Mouse (Mus musculus): ENCODE results near the gene Rnf182. TPM values are rescaled to one million over a fixed set of nuclear protein-coding genes. Genes with fewer than 3 reads are reported as not detected.

The Rnf182 gene
- under 1 TPM in 1 of 2 experiments, not detected in 1; 0.86 TPM for polyA plus RNA-seq (2017; shearing (Covaris generic))

DNA sequence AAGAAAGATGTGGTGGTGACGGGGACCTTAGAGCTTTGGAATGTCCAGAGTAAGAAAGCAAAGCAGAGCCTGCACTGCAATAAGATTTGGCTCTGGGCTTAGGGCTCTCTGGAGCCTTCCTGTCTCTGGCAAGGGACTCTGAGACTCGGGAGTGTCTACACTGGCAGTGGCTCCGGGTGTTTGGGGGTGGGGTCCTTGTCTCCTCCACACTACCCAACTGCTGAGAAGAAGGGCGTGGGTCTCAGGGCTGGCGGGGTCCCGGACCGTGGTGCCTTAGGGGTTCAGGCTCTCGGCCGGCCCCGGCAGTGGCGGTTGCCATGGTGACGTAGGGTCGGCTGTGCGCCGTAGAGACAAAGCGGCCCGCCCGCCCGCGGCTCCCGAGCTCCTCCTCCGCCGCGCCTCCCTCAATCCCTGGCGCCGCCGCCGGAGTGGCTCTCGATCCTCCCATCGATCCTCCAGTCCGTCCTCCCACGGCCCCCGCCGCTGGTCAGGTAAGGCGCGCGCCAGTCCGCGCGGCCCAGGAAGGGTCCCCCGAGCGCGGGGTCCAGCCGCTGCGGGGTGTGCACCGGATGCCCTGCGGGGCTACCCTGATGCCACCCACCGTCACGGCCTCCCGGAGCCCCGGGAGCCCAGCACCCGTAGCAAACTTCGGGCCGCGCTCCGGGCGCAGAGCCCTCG lies at the start of gene Rnf182:
TSS of gene Rnf182 (plus strand) at position 134 of the 678 bp plus-strand sequence.
- ATAC-seq: no peak

DNA sequence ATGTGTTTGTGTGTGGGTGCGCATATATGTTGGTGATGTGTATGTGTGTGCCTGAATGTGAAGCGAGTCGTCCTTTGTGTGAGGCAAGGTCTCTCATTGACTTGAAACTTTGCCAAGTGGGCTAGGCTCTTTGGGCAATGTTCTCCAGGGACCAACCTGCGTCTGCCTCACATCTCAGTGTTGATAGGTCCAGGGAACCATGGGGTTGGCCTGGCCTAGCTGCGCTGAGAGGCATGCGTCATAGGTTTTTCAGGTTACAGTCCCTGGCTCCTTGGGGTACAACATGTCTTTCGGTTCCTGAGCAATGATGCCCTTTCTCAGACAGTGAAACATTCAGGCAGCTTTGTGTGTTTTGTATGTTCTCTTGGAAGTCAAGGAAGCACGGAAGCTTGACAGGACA lies 49.3 kb upstream of the Rnf182 start:
- no peak for ATAC-seq

DNA sequence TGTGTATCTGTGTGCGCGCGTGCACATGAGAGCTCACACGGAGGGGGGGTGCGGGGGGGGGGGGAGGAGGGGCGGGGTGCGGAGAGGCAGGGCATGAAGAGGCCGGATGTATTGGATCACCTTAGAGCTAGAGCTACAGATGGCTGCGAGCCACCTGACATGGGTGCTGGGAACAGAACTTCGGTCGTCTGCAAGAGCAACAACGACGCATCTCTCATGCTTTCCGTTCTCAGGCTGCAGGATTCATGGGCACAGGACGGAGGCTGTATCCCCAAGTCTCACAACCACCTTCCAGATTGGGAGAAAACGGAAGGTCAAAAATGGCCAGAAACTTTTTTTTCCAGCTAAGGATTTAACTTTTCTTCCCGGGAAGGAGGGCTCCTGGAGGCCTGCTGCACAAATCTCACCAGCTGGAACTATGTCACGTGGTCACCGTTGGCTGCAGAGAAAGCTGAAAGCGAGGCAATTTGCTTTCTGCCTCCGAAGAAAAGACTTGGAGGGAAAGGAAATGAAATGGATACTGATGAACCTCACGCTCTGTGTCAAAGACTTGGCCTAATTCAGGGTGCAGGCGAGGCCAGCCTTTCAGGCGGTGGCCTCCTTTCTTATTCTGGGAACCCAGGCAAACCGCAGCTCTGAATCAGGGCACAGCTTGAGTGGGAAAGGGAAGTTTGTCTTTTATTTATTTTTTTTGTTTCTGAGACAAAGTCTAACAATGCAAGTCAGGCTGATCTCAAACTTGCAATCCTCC lies 48.2 kb upstream of the Rnf182 start:
- no peak for ATAC-seq

DNA sequence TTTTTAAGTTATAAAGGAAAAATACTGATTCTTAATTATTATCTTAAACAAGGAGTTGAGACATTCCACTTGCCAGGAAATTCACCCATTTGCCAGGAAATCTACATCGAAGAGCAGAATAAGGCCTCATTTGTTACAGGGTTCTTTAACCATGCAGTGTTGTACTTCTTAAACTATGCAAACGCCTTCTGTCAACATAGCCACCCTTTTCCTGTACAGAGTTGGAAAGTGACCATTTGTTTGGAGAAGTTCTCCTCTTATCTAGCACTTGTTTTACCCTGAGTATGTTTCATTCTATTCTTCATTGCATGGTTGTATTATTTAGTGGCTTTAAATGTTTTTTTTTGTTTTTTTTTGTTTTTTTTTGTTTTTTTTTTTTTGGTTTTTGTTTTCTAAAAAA lies 41.5 kb upstream of the Rnf182 start:
- no peak for ATAC-seq

DNA sequence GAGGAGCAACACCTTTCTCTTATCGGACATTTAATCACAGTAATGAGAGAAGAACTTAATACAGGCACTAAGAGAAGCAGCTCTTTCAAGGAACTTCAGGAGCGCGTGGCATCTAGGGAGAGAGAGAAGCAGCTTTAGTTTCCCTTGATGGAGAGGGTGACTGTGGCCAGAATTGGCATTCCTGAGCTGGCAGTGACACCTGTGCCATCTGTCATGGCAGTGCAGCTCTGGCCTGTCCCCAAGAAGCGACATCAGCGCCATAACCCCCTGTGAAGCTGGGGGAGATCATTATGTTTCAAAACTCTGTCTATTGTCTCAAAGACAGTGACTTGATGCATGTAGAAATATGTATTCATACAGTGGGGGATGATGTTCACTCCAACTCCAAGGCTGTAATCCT lies 40.1 kb upstream of the Rnf182 start:
- ATAC-seq: no peak

DNA sequence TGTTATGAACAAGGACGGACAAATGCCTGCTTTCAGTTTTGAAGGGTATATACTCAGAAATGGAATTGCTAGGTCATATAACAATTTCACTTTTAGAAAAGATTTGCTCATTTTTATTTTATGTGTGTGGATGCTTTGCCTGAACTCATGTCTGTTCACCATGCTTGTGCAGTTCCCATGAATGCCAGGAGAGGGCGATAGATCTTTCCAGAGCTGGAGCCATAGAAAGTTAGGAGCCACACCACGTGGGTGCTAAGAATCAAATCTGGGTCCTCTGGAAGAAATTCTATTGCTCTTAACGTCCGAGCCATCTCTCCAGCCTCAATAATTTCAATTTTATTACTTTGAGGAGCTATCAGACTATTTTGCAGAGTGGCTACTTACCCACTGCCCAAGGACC lies 38.3 kb upstream of the Rnf182 start:
- no peak for ATAC-seq

DNA sequence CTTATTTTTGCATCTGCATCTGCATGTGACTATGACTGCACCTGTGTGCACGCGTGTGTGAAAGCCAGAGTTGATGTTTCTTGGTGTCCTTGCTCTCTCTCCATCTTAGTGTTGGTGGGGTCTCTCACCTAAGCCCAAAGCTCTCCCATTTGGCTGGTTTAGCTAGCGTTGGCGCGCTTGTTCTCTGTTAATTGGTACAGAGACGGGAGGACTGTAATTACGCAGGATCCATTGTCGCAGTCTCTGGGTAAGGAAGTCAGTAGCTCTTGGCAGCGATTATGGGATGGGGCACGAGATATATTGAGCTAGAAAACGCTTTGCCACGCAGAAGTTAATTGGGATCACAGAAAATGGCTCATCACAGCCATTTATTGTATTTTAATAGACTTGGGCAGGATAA lies 37.7 kb upstream of the Rnf182 start:
- no peak for ATAC-seq

DNA sequence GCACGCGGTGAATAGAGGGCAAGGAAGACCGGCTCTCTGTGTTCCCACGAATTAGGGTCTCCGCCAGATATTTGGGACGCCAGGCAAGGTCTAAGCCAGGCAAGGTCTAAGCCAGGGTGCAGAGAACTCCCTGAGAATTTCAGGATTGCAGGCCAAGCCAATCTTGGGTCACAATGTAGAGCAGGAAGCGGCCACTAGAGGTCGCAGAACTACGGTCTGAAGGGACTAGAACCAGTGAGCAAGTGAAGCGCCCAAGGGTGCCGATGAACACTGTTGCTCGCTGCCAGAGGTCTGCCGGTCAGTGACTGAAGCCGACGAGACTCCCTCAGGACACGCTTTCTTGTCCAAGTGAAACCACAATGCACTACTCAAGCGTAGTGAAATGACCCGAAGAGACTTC lies 35.8 kb upstream of the Rnf182 start:
- no peak for ATAC-seq

DNA sequence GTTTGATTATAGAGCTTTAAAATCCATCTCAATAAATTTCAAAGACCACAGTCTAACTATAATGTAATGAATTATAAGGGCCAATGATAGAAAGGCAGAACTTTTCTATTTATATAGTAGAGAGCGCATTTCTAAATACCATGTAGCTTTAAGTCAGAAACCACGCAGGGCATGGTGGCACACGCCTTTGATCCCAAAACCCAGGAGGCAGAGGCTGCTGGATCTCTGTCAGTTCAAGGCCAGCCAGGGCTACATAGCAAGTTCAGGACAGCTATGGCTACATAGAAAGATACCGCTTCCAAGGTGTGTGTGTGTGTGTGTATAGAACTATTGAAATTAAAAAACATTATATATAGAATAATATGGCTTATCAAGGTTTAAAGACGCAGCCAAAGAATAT lies 34.8 kb upstream of the Rnf182 start:
- no peak for ATAC-seq

DNA sequence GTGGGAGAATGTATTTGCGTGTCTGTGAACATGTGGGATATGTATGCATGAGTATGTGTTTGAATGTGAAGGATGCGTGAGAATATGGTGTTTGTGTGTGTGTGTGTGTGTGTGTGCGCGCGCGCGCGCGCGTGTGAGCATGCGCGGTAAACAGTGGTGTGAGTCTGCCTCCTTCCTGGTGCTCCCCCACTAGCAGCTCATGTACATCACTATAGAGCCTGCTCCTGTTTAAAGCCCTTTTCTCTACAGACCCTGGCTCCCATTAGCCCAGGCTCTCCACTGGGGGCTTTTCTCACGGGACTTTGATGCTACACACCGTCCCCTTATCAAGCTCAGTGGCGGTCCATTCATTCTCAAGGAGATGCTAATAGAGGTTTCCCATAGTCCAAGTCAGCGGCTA lies 32.5 kb upstream of the Rnf182 start:
- no peak for ATAC-seq

DNA sequence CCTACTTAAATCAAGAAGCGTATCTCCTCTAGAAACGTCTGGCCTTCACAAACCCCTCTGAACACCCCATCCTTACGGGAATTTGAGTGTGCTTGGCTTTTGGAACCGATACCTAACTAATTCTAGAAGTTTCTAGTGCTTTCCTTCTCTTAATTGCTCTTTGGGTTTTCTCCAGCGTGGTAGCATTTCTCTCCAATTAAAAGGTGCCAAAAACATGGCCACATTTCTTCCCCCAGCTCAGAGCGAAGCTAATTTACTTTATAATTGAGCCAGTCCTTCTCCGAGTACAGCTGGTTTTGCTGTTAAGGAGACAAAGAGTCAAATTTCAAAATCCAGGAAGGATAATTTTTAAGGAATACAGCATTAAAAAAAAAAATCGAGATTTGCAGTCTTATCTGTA lies 32.0 kb upstream of the Rnf182 start:
- ATAC-seq: no peak

DNA sequence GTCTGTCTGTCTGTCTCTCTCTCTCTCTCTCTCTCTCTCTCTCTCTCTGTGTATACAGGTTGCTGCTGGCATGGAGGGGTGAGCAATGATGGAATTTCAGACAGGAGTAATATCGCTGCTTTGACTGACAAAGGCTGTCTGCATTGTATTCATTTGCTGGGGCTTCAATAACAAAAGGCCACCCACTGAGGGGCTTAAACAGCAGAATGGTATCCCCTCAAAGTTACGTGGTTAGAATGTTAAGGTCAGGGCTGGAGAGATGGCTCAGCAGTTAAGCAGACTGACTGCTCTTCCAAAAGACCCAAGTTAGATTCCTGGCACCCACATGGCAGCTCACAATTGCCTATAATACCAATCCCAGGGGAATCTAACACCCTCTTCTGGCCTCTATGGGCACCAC lies 30.2 kb upstream of the Rnf182 start:
- no peak for ATAC-seq

DNA sequence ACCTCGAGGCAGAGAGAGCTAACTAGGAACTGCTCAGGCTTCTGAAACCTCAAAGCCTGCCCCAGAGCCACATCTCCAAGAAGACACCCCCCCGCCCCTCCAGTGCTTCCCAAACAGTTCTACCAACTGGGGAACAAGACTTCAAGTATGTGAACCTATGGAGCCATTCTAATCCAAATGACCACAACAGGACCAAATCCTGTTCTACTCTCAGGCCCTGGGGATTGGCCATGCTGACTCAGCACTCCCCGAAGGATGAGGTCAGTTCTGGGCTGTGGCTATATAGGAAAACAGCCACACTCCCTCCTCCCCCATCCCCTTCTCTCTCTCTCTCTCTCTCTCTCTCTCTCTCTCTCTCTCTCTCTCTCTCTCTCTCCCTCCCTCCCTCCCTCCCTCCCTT lies 28.5 kb upstream of the Rnf182 start:
- no peak for ATAC-seq

DNA sequence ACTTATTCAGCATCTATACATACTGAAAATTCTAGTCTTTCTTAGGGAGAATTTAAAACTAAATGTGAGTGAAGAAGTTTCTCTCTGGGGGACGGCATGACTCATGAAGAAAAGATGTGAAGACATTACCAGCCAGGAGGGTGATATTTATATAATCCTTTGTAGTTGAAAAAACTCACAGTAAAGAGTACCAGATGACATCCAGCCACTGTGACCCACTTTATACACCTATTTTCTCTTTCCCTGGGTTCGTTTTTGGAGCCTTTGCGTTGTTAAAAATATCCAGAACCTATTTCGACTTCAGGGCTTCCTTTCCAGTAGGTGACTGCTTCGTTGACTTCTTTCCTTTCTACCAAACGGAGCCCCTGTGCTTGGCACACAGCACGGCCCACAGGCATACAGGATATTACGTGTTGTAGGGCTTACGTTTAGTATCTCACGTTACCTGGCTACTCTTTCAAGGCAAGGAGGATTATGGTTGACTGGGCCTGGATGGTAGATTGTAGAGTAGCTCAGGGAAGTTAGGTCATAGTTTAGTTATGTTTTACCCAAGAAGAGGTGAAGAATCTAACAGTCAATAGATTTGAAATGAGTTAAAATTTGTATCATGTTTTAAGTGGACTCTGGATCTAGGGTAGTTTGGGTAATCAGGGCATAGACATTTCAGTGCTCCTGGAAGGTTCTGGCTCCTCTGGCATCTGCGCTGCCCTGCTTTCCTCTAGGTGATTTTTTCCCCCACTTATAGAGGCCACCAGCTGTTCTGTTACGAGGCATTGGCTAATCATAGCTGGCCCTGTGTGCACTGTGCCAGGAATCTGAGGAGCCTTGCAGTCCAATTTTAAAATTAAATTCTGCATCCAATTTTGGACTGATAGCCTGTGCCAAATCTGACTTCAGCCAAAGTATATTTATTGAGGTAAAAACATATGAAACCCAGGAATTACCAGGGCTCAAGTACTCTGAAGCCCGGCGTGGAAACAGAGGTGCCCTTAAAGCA lies 27.4 kb upstream of the Rnf182 start:
- ATAC-seq: no peak

DNA sequence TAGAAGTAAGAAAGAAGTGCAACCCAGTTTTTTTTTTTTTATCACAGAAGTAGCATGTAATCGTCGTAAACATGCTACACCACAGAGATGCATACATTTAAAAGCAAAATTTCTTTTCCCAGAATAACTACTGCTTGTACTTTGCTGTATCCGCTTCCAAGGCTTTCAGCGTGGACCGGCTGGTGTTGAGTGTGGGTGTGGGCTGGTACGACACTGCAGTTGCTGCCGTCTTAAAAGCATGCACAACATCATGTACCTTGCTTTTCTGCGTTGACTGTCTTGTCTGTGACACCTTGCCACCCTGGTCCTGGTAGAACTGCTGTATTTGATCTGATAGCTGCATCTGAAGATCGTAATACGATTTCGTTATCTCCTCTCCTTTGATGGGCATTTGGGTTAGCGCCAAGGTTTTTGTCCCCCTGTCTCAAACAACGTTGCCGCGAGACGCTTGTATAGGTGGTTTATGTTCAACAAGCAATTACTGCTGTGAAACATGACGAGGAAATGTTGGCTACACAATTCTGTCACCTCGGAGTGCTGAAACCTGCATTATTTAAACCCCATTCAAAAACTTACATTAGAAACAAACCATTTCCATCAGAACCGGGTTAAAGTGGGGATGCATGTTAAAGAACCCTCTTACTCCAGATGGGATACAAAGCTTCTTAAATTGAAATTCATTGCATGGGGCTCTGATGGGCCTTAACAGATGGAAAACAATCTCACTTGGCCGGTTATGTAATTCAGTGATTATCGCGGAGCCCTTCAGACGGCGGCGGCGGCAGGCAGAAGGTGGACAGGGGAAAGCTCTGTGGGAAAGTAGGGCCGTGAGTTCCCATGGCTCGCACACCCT lies 23.5 kb upstream of the Rnf182 start:
- ATAC-seq: no peak

DNA sequence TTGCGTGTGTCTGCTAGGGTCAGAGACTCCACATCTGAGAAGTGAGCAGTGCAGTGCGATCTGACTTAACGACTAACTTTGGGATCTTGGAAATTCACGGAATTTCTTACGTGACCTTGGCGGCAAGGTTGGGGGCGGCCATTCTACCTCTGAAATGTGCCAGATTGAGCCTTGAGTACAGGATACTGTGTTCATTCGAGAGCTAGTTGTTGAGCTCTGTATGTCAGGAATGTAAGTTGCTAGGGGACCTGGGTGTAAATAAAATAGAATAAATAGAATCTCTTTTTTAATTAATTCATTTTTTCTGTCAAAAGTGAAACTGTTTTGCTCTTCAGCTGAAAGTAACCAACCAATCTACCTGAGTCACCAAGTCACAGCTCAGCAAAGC lies 22.8 kb upstream of the Rnf182 start:
- no peak for ATAC-seq

DNA sequence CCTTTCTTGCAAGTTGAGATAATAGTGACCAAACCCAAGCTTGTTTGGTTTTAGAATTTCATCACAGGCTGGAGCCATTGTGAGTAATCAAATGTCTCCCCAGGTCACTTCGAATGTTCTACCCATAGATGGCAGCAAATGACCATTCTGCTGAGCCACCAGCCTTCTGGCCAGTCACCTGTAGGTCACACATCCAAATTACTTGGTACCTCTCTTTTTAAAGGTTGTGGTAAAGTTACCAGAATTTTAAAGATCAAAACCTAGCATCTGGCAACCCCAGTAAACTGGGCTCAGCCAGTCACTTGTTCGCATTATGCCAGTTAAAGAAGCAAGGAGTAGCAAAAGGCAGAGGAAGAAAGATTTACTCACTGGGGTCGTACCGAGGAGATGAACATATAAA lies 19.6 kb upstream of the Rnf182 start:
- ATAC-seq: no peak

DNA sequence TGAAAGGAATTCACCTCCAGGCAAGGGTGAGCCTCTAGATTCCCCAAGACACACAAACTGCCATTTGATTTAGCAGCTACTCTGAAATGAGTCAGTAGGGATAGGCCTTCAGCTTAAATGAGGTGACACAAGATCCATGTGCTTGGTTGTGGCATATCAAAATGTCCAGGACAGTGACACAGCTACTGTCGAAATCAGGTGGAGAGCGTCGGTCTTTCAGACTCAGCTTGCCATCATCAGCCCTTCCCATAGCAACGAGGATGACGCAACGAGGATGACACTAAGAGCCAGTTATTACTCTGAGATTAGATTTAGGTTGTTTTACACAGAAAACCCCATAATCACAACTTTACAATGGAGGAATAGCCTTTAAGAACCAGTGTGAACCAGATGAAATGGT lies 14.5 kb upstream of the Rnf182 start:
- no peak for ATAC-seq

DNA sequence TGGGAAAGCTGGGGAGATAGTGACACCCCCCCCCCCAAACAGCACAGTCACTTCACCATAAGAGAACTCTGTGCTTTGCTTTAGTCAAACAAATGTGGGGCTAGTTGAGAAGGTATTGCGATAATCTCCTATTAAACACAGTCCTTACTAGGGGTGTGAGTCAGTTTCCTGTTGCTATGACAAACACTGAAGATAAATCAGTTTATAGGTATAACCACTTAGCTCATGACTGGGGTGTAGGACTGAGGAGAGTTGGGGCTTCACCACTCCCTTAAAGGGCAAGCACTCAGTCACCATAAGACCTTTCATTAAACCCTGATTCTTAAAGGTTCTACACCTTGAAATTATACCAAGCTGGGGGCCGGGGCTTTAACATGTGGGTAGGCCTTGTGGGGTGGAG lies 13.1 kb upstream of the Rnf182 start:
- no peak for ATAC-seq

DNA sequence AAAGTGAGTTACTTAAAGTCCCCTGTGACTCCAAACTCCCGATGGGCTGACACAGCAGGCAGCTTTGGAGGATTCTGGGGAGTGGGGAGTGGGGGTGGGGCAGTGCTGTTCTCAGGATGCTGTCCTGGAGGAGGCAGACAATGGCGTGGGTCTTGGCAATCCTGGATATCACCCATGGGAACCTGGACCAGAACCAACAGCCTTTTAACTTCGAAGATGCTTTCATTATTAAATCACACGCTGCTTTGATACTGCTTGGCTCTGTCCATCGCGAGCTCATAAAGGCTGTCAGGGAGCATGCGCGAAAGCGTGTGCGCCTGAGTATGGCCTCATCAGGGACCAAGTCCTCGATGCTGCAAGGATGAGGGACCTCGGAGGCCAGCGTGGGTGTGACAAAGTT lies 12.5 kb upstream of the Rnf182 start:
- ATAC-seq: no peak

DNA sequence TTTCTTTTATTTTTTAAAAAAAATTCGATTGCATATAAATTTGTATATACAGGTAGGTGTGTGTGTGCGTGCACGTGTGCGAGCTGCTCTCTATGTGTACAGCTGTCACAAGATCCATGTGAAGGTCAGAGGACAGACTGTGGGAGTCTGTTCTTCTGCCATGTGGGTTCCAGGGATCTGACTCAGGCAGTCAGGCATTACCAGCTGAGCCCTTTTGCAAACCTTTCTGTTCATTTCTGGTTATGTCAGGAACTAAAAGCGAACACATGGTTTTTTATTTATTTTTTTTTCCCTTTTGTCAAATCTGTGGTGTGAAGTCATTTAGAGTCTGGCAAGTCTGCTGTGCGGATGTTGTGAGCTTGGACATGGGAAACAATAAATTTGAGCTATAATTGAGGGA lies 6.7 kb upstream of the Rnf182 start:
- ATAC-seq: no peak

DNA sequence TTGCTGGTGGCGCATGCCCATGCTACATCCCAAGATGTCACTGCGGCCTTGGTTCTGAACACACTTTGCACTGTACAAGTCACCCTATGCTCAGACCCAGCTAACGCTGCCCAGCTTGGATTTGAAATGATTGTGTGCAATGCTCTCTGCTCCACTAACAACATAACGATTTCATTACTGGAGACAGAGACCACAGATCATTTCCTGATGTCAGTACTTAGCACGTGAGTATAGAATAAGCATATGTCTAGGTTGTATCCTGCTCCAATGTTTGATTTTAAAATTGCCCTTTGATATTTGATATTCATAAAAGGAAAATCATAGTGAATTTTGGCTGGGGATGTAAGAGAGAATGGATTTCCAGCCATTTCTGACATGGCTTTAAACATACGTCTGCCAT lies 3.5 kb upstream of the Rnf182 start:
- no peak for ATAC-seq

All from activated CD4-positive, CD25-positive, alpha-beta regulatory T cell, adult 4 months (primary cell).